Mouse (Mus musculus): ENCODE results near the gene Asic5. TPM values are rescaled to one million over a fixed set of nuclear protein-coding genes. Genes with fewer than 3 reads are reported as not detected.
A peak's percentile ranks its signal among the peaks of the same experiment; 100 is the strongest.

Asic5 gene
- polyA plus RNA-seq, 1 experiment from 2014 or later: not detected

DNA sequence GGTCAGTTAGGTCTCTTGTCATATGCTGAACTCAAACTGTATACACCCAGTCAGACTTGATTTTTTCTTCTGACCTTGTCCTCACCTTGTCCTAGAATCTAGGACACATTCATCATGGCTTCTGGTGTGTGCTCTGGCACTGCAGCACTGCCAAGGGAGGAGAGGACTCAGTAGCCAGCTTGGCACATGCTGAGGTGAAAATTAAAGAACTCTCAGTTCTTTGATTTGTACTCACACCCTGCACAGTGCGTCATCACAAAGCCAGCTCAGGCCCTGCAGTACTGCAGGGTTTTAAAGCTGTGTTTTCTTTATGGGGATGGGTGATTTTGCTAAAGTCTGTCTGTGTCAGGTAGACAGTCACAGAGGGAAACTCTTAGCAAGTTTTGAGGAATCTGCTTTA lies 45.2 kb downstream of the Asic5 start:
- WGBS: 91% methylated on average over 1 of the region's 1 CpGs
- Histone ChIP-seq H3K36me3 (no peaks in the 10 kb centered on the region), H3K9me3 (replicated peaks) (no peaks in the 10 kb centered on the region), H3K4me1 (no peaks in the 10 kb centered on the region), H3K27ac (replicated peaks) (no peak overlapping the region), H3K4me3 (no peak overlapping the region), H3K27me3 (ENCODE audit: low read depth, poor library complexity, severe bottlenecking) (no peaks in the 10 kb centered on the region)
- no peak for DNase-seq (ENCODE audit: low spot score)

DNA sequence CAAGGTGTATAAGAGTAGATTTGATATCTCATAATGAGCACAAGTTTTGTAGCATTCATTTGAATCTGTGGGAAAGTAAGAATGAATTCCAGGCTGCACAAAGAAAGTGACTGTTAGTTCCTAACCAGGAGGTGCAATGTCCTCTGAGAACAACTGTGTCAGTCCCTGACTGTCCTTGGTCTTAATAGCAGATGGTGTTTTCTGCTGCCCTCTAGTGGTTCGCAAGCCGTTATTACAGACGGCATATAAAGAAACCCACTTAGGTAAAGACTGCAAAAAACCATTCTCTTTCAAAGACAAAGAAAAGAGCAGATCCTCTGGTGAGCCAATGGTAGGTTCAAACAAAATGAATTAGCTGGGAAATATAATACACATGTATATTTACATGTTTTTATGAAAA lies 47.1 kb downstream of the Asic5 start:
- Histone ChIP-seq H3K9me3 (replicated peaks) (no peaks in the 10 kb centered on the region), H3K36me3 (no peaks in the 10 kb centered on the region), H3K27ac (replicated peaks) (no peak overlapping the region), H3K27me3 (ENCODE audit: low read depth, poor library complexity, severe bottlenecking) (no peaks in the 10 kb centered on the region), H3K4me3 (no peak overlapping the region), H3K4me1 (no peaks in the 10 kb centered on the region)
- 2% methylated on average over 3 of the region's 3 CpGs for WGBS
- peak; percentile 20 for DNase-seq (ENCODE audit: low spot score)

DNA sequence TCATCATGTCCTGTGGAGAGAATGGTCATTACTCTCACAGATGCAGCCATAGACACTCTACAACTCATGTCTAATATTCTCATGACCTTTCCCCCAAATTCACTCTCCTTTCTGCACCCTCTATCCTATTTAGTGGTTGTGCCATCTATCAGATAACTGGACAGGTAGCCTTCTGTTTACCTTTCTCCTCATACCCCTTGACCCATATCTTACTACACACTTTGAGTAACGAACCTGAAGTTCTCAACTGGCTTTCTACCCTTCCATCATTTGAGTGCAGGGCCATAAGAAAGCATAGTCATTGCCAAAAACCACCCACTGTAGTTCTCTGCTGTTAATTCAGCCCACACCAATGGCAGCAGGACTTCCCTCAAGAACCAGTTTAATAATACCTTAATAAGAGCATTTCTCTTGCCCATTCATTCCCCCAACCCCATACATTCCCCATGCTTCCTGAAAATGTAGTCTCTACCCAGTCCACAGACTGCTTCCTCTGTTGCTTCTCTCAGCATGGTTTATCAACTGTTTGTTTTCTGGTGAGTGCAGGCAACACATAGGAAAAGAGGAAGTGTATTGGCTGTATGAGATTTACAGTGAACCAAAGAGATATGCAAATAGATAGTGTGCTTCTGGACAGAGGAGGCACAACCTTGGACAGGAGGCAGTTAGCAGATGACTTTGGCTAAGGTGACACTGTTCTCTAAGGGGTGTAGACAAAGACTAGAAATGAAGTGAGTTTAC lies 48.1 kb downstream of the Asic5 start:
- Histone ChIP-seq H3K4me1 (no peaks in the 10 kb centered on the region), H3K4me3 (no peak overlapping the region), H3K36me3 (no peaks in the 10 kb centered on the region), H3K9me3 (replicated peaks) (no peaks in the 10 kb centered on the region), H3K27me3 (ENCODE audit: low read depth, poor library complexity, severe bottlenecking) (no peaks in the 10 kb centered on the region), H3K27ac (replicated peaks) (no peak overlapping the region)
- WGBS: 73% methylated on average over 1 of the region's 1 CpGs
- DNase-seq (ENCODE audit: low spot score): no peak

DNA sequence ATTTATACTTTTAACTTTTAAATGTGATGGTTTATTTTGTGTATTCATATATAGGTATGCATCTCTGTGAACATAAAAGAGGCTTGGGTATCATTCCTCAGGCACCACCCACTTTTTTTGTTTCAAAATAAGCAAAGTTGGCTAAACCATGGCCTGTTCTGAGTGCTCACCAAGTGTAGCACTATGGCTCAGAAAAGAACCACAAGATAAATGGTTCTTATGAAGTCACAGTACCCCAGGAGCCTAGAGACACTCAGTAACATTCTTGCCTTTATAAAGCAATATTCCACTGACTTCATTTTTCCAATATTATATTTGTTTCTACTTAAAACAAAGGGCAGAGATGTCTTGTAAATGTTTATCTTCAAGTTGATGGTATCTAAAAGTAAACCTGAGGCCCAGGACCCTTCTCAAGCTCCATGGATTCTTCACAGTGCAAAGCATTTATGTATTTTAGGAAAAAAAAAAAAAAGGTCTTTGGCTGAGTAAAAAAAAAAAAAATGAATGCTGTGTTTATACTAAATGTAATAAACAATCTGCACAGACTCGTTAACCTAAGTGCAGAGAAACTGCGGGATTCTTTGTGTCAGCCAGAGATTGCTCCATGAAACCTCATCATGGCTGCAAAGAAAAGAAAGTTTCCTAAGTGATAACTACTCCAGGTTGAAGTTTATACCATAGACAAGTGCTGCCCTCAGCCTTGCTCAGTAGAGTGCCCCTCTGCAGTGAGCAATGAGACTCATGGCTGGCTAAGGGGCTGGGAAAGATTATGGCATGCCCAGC lies 54.4 kb downstream of the Asic5 start:
- Histone ChIP-seq H3K36me3 (no peaks in the 10 kb centered on the region), H3K27ac (replicated peaks) (no peak overlapping the region), H3K9me3 (replicated peaks) (no peaks in the 10 kb centered on the region), H3K4me1 (no peaks in the 10 kb centered on the region), H3K27me3 (ENCODE audit: low read depth, poor library complexity, severe bottlenecking) (no peaks in the 10 kb centered on the region), H3K4me3 (no peak overlapping the region)
- no peak for DNase-seq (ENCODE audit: low spot score)
- 91% methylated on average over 2 of the region's 2 CpGs for WGBS

DNA sequence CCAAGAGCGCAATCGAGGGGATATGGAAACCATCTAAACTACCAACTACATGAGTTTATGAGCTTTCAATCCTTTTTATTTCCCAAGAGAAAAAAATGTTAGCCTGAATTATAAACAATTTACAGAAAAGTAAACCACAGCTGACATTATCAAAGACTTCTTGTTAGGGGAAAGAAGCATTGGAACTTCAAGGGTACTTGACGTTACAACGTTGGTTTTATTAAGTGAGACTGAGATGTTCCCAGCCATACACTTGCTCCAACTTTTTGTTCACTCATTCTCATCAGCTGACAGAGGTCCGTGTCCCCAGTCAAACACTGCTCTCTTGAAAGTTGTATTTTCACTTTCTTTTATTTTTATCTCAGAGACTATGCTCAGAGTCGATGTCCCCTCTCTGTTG lies 61.6 kb downstream of the Asic5 start:
- H3K27ac ChIP-seq (replicated peaks): no peak overlapping the region
- DNase-seq (ENCODE audit: low spot score): no peak
- H3K27me3 ChIP-seq (ENCODE audit: low read depth, poor library complexity, severe bottlenecking): no peaks in the 10 kb centered on the region
- no peaks in the 10 kb centered on the region for H3K9me3 ChIP-seq (replicated peaks)
- peaks cover 9% of the 10 kb centered on the region for H3K4me1 ChIP-seq
- H3K36me3 ChIP-seq: no peaks in the 10 kb centered on the region
- 89% methylated on average over 6 of the region's 6 CpGs for WGBS
- no peak overlapping the region for H3K4me3 ChIP-seq

DNA sequence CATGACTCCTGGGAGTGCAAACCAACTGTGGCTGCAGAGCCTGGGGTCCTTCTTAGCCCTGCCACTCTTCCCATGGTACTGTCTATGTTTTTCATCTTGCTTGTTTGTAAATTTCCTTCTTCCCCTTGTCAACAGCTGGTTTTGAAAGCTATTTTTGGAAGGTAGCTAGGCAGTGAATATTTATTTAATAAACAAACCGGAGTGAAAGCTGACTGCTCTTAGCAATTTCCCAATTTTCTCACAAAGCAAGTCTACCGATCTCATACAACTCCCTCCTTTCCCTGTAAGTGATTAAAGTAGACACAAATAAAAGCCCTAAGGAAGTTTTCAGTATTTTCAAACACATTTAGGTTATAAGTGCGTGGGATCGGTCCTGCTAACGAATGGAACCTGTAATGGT lies 62.8 kb downstream of the Asic5 start:
- DNase-seq (ENCODE audit: low spot score): no peak
- Histone ChIP-seq H3K4me3 (no peak overlapping the region), H3K27ac (replicated peaks) (no peak overlapping the region), H3K9me3 (replicated peaks) (no peaks in the 10 kb centered on the region), H3K27me3 (ENCODE audit: low read depth, poor library complexity, severe bottlenecking) (no peaks in the 10 kb centered on the region), H3K36me3 (no peaks in the 10 kb centered on the region), H3K4me1 (peaks cover 21% of the 10 kb centered on the region)
- WGBS: 91% methylated on average over 5 of the region's 5 CpGs

DNA sequence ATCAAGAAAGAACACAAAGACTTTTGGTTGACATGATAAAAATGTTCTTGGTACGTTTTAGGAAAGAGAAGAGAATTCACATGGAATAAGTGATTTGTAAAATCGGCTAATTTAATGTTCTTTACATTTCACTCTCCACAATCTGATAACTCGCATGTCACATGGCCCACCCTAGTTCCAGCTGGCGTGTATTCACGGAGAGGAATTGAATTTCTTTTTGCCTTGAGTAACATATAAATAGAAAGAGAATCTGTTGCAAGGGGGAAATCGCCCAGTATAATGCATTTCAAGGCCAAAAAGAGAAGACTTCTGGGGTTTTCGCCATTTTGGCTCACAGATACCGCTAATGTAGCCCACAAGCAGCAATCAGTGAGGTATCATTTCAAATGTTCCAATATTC lies 64.0 kb downstream of the Asic5 start:
- no peak for DNase-seq (ENCODE audit: low spot score)
- Histone ChIP-seq H3K4me3 (no peak overlapping the region), H3K27ac (replicated peaks) (no peak overlapping the region), H3K9me3 (replicated peaks) (no peaks in the 10 kb centered on the region), H3K36me3 (no peaks in the 10 kb centered on the region), H3K4me1 (peaks cover 23% of the 10 kb centered on the region), H3K27me3 (ENCODE audit: low read depth, poor library complexity, severe bottlenecking) (no peaks in the 10 kb centered on the region)
- 91% methylated on average over 8 of the region's 8 CpGs for WGBS

DNA sequence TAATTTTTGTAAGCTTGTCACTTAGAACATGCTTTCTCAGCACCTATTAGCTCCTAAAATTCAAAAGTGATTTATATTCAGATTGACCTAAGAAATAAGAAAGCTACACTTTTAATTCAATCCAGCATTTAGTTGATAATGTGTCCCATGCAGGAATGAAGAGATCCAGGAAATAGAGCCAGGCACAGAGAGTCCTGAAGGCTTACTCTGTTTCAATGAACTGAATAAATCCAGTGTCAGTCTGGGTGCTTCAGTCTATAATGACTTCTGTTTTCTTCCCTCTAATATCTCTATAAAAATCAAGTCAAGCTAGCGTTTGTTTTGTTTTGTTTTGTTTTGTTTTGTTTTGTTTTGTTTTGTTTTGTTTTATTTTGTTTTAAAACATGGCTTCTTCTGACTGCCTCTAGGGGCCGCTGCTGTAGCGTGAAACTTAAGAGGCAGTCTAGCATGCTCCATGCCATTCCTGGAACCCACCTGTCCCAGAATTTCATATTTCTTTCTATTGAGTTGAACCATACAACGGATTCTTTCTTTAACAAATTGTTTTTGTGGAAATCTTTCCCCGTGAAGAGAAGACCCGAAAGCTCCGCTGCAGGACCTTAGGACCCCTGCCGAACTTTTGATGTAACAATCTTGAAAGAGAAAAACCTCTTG lies 65.1 kb downstream of the Asic5 start:
- Histone ChIP-seq H3K4me1 (peaks cover 31% of the 10 kb centered on the region), H3K27ac (replicated peaks) (no peak overlapping the region), H3K4me3 (no peak overlapping the region), H3K27me3 (ENCODE audit: low read depth, poor library complexity, severe bottlenecking) (no peaks in the 10 kb centered on the region), H3K36me3 (no peaks in the 10 kb centered on the region), H3K9me3 (replicated peaks) (no peaks in the 10 kb centered on the region)
- no peak for DNase-seq (ENCODE audit: low spot score)
- 37% methylated on average over 8 of the region's 8 CpGs for WGBS

DNA sequence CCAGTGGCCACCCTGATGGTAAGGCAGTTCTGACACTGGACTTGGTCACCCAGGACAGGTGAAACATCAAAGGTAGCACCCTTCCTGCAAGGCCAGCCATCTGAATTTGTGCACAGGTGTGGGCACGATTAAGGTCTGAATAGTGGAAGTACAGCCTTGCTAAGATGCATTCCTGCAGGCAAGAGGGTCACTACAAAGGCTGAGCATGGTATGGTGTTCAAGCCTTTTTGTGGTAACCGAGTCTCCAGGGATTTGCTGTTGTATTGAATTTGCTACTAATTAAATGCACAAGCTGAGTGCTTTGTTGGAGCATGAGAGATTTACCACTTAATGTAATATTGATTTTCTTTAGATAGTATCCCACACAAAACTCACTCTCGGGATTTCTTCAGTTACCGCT lies 66.0 kb downstream of the Asic5 start:
- no peaks in the 10 kb centered on the region for H3K27me3 ChIP-seq (ENCODE audit: low read depth, poor library complexity, severe bottlenecking)
- peaks cover 34% of the 10 kb centered on the region for H3K4me1 ChIP-seq
- H3K27ac ChIP-seq (replicated peaks): no peak overlapping the region
- no peak overlapping the region for H3K4me3 ChIP-seq
- no peaks in the 10 kb centered on the region for H3K36me3 ChIP-seq
- 55% methylated on average over 4 of the region's 4 CpGs for WGBS
- H3K9me3 ChIP-seq (replicated peaks): no peaks in the 10 kb centered on the region
- DNase-seq (ENCODE audit: low spot score): no peak

DNA sequence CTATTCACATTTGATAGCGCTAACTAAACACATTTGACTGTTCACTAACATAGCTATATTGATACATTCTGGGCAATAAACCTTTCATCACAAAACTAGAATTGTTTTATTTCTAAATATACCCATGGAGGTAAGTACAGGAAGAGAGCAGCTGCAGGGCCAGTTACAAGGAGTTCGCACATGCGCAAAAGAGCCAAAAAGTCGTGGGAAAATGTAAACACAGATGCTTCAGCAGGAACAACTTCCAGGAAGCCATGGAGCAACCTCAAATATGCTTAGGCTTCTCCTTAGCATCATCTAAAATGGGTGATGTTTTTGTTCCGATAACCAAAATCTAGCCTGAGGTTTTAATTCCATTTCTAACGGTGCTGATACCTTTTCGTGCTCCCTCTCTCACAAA lies 66.6 kb downstream of the Asic5 start:
- Histone ChIP-seq H3K36me3 (no peaks in the 10 kb centered on the region), H3K4me3 (no peak overlapping the region), H3K27ac (replicated peaks) (peak overlapping the region; percentile 38; the same call in 1 of the 2 replicates), H3K27me3 (ENCODE audit: low read depth, poor library complexity, severe bottlenecking) (no peaks in the 10 kb centered on the region), H3K9me3 (replicated peaks) (no peaks in the 10 kb centered on the region), H3K4me1 (peaks cover 34% of the 10 kb centered on the region)
- DNase-seq (ENCODE audit: low spot score): no peak
- 60% methylated on average over 7 of the region's 7 CpGs for WGBS

DNA sequence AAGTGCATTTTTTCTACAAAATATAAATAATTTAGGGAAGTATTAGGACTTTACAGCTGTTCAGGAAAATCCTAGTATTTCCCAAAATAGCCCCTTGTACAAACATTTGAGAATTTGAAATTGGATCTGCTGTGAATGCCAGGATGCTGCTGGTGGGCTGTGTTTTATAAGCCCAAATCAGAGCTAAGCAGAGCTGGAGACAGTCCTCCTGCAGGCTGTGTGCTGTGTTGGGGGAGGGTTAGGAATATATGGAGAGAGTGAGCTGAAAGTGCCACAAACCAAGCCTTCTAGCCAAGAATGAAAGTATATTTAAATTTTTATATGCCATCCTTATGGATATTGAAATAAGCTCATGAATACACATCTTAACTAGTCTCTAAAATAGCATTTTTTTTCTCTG lies 69.4 kb downstream of the Asic5 start:
- Histone ChIP-seq H3K9me3 (replicated peaks) (no peaks in the 10 kb centered on the region), H3K4me3 (no peak overlapping the region), H3K27ac (replicated peaks) (no peak overlapping the region), H3K27me3 (ENCODE audit: low read depth, poor library complexity, severe bottlenecking) (no peaks in the 10 kb centered on the region), H3K4me1 (peaks cover 40% of the 10 kb centered on the region), H3K36me3 (no peaks in the 10 kb centered on the region)
- DNase-seq (ENCODE audit: low spot score): no peak

DNA sequence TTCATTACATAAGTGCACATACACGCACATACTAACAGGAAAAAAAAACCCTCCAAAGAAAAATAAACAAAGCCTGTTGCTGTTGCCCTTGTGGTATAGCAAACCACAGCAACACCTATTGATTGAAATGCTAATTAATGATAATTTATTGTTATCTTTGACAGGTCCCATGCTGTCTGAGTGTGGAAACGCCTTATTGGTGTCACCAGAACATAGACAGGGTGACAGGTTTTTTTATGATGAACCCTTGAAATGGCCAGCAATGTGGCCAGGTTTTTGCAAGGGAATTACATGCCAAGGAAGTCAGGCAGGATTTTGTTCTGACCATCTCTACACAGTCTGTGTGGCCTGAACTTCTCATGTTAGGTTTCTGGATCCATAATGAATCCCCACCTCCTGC lies 69.9 kb downstream of the Asic5 start:
- WGBS: 54% methylated on average over 2 of the region's 2 CpGs
- no peak overlapping the region for H3K27ac ChIP-seq (replicated peaks)
- no peak for DNase-seq (ENCODE audit: low spot score)
- H3K27me3 ChIP-seq (ENCODE audit: low read depth, poor library complexity, severe bottlenecking): no peaks in the 10 kb centered on the region
- H3K36me3 ChIP-seq: no peaks in the 10 kb centered on the region
- no peak overlapping the region for H3K4me3 ChIP-seq
- H3K9me3 ChIP-seq (replicated peaks): no peaks in the 10 kb centered on the region
- peaks cover 40% of the 10 kb centered on the region for H3K4me1 ChIP-seq
